In genomic region chr2:44349101-44349500, GRCm38 (mm10) we compare ENCODE assay signal across 16 mouse cellular contexts.
"Had no signal": no experiment of that assay in that cellular context is flagged by ENCODE, and none has a peak within 500 bp of the region (broad histone marks: within the 10 kb centered on the region; RNA-seq: fewer than 3 reads in every experiment).

No protein-coding gene starts in this region.

- H3K9me3 ChIP-seq: neural tube, embryonic 12.5 days; neural tube, embryonic 13.5 days; neural tube, embryonic 15.5 days; stomach, embryonic 15.5 days had no signal

- H3K27ac ChIP-seq: neural tube, embryonic 12.5 days; neural tube, embryonic 13.5 days; neural tube, embryonic 15.5 days; stomach, embryonic 15.5 days; stomach, postnatal 0 days had no signal

- H3K4me3 ChIP-seq: neural tube, embryonic 12.5 days; neural tube, embryonic 13.5 days; neural tube, embryonic 15.5 days; stomach, embryonic 15.5 days had no signal

- H3K27me3 ChIP-seq: neural tube, embryonic 12.5 days; neural tube, embryonic 13.5 days; neural tube, embryonic 15.5 days; stomach, embryonic 15.5 days had no signal

- H3K9ac ChIP-seq: neural tube, embryonic 12.5 days; neural tube, embryonic 13.5 days; neural tube, embryonic 15.5 days; stomach, embryonic 15.5 days had no signal

- H3K4me2 ChIP-seq: neural tube, embryonic 12.5 days; neural tube, embryonic 13.5 days; neural tube, embryonic 15.5 days; stomach, embryonic 15.5 days had no signal

- DNase-seq: right cerebral cortex, adult 18-20 months; right cerebral cortex, postnatal 14 days; right cerebral cortex, postnatal 25 days; right cerebral cortex, postnatal 4 days; spleen, adult 18-20 months; thymus, adult 18-20 months; thymus, adult 2 months; thymus, postnatal 14 days; thymus, postnatal 25 days; thymus, postnatal 36 days; thymus, postnatal 4 days had no signal

- H3K36me3 ChIP-seq: neural tube, embryonic 12.5 days; neural tube, embryonic 13.5 days; neural tube, embryonic 15.5 days; stomach, embryonic 15.5 days had no signal

- H3K4me1 ChIP-seq: neural tube, embryonic 12.5 days; neural tube, embryonic 15.5 days; stomach, embryonic 15.5 days had no signal
